Mouse (Mus musculus) forebrain, postnatal 0 days (tissue): ENCODE measurements around the gene Bbs7. TPM values are rescaled to one million over a fixed set of nuclear protein-coding genes. Genes with fewer than 3 reads are reported as not detected.

Experiments
- ATAC-seq: fragments of 200-750 bp; cut with Nextera tagmentation; 2 replicates; pipeline ENCODE4 v1.8.0; 2017; ENCODE audit warnings: mild to moderate bottlenecking, moderate library complexity
- DNase-seq: peaks from one replicate; pipeline ENCODE4 v3.0.0-alpha.2; 2015
- H3K27ac ChIP-seq: fragments of 300-500 bp; sonication (generic); 2 replicates; pipeline ENCODE4 v1.5.1; 2014; ENCODE audit warnings: low read depth, mild to moderate bottlenecking, antibody characterized with exemption, low read length, moderate library complexity, mixed read lengths
- H3K27me3 ChIP-seq: fragments of 300-500 bp; sonication (generic); 2 replicates; pipeline ENCODE4 v1.6.1; 2014; ENCODE audit warnings: mild to moderate bottlenecking, low read length, mixed read lengths; ENCODE audit not compliant: insufficient read depth
- H3K36me3 ChIP-seq: fragments of 300-500 bp; sonication (generic); 2 replicates; pipeline ENCODE4 v1.6.1; 2014; ENCODE audit warnings: mild to moderate bottlenecking, moderate library complexity; ENCODE audit not compliant: insufficient read depth
- H3K4me1 ChIP-seq: fragments of 300-500 bp; sonication (generic); 2 replicates; pipeline ENCODE4 v1.6.1; 2014; ENCODE audit warnings: antibody characterized with exemption; ENCODE audit not compliant: insufficient read depth
- H3K4me2 ChIP-seq: fragments of 300-500 bp; sonication (generic); 2 replicates; pipeline ENCODE4 v1.6.1; 2014; ENCODE audit warnings: low read depth, mild to moderate bottlenecking, moderate library complexity
- H3K4me3 ChIP-seq: fragments of 300-500 bp; sonication (generic); 2 replicates; pipeline ENCODE4 v1.5.1; 2014; ENCODE audit warnings: low read depth, low read length, mixed read lengths
- H3K9ac ChIP-seq: fragments of 300-500 bp; sonication (generic); 2 replicates; pipeline ENCODE4 v1.6.1; 2014; ENCODE audit warnings: mild to moderate bottlenecking
- H3K9me3 ChIP-seq: fragments of 300-500 bp; sonication (generic); 2 replicates; pipeline ENCODE4 v1.6.1; 2016; ENCODE audit warnings: low read length
- CTCF ChIP-seq: sonication (generic); IDR thresholded peaks from 2 replicates; pipeline ENCODE4 v1.5.1; 2016; ENCODE audit warnings: antibody characterized with exemption, control low read depth, low read depth
- WGBS: fragments of 180-500 bp; shearing (Covaris S2); extraction: QIAGEN DNeasy Blood & Tissue Kit; methylation state at CpG from one replicate; pipeline ENCODE4 v1.1.7; 2014; 5-methylcytosine and 5-hydroxymethylcytosine counted together
- polyA plus RNA-seq: library from polyadenylated mRNA; unstranded; fragments of >200 nt; fragmentation: Nextera tagmentation; extraction: Ambion mirVana; gene quantifications from 2 replicates; pipeline ENCODE4 v1.2.1, GENCODE M21; 2015
- total RNA-seq: library from RNA; depleted of rRNA; stranded (reverse); fragments of >200 nt; gene quantifications from 2 replicates; pipeline ENCODE4 v1.2.3, GENCODE M21; 2014

The Bbs7 gene
- total and polyA plus RNA-seq, 2 experiments from 2014 or later, result 14.9 to 15.5 TPM

- no peak for TF ChIP-seq CTCF
- ATAC-seq, result peak; percentile 56
- Histone ChIP-seq H3K4me2 (peak overlapping the region; percentile 75), H3K9me3 (no peaks in the 10 kb centered on the region), H3K36me3 (peaks cover 21% of the 10 kb centered on the region), H3K4me1 (peaks cover 14% of the 10 kb centered on the region), H3K9ac (peak overlapping the region; percentile 71), H3K27ac (peak overlapping the region; percentile 78), H3K27me3 (no peaks in the 10 kb centered on the region), H3K4me3 (peak overlapping the region; percentile 78)
- DNase-seq, result no peak
- WGBS, result 8% methylated on average over 12 of the region's 12 CpGs
Measured at GRCm38 (mm10) chr3:36551851-36552384, 61.4 kb downstream of the Bbs7 start.

DNA sequence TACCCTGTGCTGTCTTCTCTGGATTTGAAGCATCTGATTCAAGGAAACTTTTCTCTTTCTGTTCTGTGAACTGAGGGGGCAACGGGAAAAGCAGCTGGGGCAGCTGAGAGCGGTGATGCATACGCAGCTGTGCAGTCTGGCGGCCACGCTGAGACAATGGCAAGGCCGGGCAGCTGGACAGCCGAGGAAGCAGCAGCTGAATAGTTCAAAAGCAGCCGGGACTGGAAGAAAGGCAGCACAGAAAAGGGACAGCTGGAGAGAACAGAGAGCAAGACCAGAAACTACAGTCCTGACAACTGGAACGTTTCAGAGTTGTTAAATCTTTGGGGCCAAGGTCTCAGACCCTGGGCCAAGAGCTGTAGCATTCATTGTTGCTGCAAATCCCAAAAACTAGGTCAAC, 61.9 kb downstream of the Bbs7 start:
- H3K27ac ChIP-seq, result peak overlapping the region; percentile 78; the same call in 1 of the 2 replicates
- H3K9ac ChIP-seq, result peak overlapping the region; percentile 71
- 3% methylated on average over 9 of the region's 9 CpGs for WGBS
- peaks cover 19% of the 10 kb centered on the region for H3K36me3 ChIP-seq
- ATAC-seq, result peak; percentile 40
- peak; percentile 32 for DNase-seq
- H3K27me3 ChIP-seq, result no peaks in the 10 kb centered on the region
- no peaks in the 10 kb centered on the region for H3K9me3 ChIP-seq
- no peak for TF ChIP-seq CTCF
- peak overlapping the region; percentile 75 for H3K4me2 ChIP-seq
- H3K4me1 ChIP-seq, result peaks cover 14% of the 10 kb centered on the region
- H3K4me3 ChIP-seq, result peak overlapping the region; percentile 78

- 79% methylated on average over 3 of the region's 3 CpGs for WGBS
- no peak overlapping the region for H3K9ac ChIP-seq
- ATAC-seq, result no peak
- no peak for TF ChIP-seq CTCF
- no peak overlapping the region for H3K27ac ChIP-seq
- H3K4me1 ChIP-seq, result no peaks in the 10 kb centered on the region
- H3K4me3 ChIP-seq, result no peak overlapping the region
- no peaks in the 10 kb centered on the region; the same call in 1 of the 2 replicates for H3K27me3 ChIP-seq
- H3K4me2 ChIP-seq, result no peak overlapping the region
- no peaks in the 10 kb centered on the region for H3K9me3 ChIP-seq
- no peak for DNase-seq
- no peaks in the 10 kb centered on the region for H3K36me3 ChIP-seq
Measured at GRCm38 (mm10) chr3:36544961-36545360, 68.3 kb downstream of the Bbs7 start.

DNA sequence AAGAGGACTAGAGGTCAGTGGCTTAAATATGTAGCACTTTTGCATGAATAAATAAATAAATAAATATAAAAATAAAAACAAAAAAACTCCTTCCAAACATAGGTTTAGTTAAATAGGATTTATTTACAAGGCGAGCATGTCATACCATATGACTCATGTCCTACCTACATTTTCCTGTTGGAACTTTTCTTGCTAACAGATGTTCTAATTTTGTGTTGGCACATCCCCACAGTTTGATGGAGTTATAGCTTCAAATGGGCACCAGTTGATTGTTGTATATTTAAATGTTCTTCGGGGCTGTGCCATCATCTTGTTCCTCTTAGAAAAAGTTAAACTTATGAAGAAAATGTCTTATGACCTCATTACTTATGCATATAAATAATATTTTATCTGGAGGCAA, 71.9 kb downstream of the Bbs7 start:
- Histone ChIP-seq H3K4me2 (no peak overlapping the region), H3K36me3 (no peaks in the 10 kb centered on the region), H3K27me3 (no peaks in the 10 kb centered on the region; the same call in 1 of the 2 replicates), H3K27ac (no peak overlapping the region), H3K4me1 (no peaks in the 10 kb centered on the region), H3K4me3 (no peak overlapping the region), H3K9me3 (no peaks in the 10 kb centered on the region), H3K9ac (no peak overlapping the region)
- ATAC-seq (no peak), DNase-seq (no peak)
- WGBS, result 92% methylated on average over 2 of the region's 2 CpGs
- no peak for TF ChIP-seq CTCF

DNA sequence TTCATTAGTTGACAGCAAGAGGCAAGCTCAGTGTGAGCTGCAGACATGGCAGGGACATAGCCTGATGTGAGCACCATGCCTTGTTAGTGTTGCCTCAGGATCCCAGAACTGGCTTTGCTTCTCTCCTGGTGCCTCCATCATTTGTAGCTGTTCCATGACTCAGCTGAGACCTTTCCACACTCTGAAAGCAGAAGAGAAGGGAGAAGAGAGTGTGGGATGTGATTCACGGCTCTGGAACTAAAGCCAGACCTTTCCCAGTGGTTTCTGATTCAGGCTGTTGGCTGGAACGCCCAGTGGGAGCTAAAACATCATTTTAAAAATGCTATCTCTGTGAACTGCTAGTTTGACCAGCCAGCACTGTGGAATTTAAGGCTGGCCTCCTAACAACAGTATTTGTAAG, 72.5 kb downstream of the Bbs7 start:
- 64% methylated on average over 2 of the region's 2 CpGs for WGBS
- H3K36me3 ChIP-seq, result no peaks in the 10 kb centered on the region
- no peaks in the 10 kb centered on the region for H3K9me3 ChIP-seq
- H3K27ac ChIP-seq, result no peak overlapping the region
- no peak overlapping the region for H3K9ac ChIP-seq
- ATAC-seq (no peak), DNase-seq (no peak)
- H3K27me3 ChIP-seq, result no peaks in the 10 kb centered on the region; the same call in 1 of the 2 replicates
- no peak overlapping the region for H3K4me3 ChIP-seq
- TF ChIP-seq CTCF, result no peak
- H3K4me2 ChIP-seq, result no peak overlapping the region
- H3K4me1 ChIP-seq, result no peaks in the 10 kb centered on the region

- Histone ChIP-seq H3K4me1 (no peaks in the 10 kb centered on the region), H3K4me2 (no peak overlapping the region), H3K36me3 (no peaks in the 10 kb centered on the region), H3K27ac (no peak overlapping the region), H3K9me3 (no peaks in the 10 kb centered on the region), H3K9ac (no peak overlapping the region), H3K27me3 (no peaks in the 10 kb centered on the region; the same call in 1 of the 2 replicates), H3K4me3 (no peak overlapping the region)
- no peak for TF ChIP-seq CTCF
- ATAC-seq (no peak), DNase-seq (no peak)
- 88% methylated on average over 4 of the region's 4 CpGs for WGBS
Measured at GRCm38 (mm10) chr3:36537701-36538470, 75.4 kb downstream of the Bbs7 start.

DNA sequence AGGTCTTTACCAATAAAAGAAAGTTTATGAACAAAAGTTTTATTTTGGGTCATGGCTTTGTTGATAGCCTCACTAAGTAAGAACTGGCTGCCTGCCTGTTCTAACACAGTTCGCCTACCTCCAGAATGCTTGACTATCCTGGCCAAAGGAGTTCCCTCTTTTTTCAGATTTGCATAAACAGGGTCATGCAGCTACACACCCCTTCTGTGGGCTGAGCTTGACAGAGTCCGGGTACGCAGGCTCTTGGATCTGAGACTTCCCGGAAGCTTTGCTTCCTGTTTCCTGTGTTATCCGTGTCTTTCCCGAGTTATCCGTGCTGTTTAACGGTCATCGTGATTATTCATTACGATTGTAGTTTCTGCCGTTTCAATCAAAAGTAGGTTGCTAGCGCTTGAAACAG, 77.2 kb downstream of the Bbs7 start:
- H3K36me3 ChIP-seq, result no peaks in the 10 kb centered on the region
- H3K27ac ChIP-seq, result no peak overlapping the region
- 0 out of 2 replicates have a peak, but pooled peaks cover 4% of the 10 kb centered on the region for H3K4me1 ChIP-seq
- no peaks in the 10 kb centered on the region for H3K9me3 ChIP-seq
- no peak for TF ChIP-seq CTCF
- H3K9ac ChIP-seq, result no peak overlapping the region
- H3K4me3 ChIP-seq, result no peak overlapping the region
- DNase-seq, result no peak
- 90% methylated on average over 12 of the region's 12 CpGs for WGBS
- ATAC-seq, result no peak
- no peak overlapping the region for H3K4me2 ChIP-seq
- no peaks in the 10 kb centered on the region; the same call in 1 of the 2 replicates for H3K27me3 ChIP-seq
